Mouse (Mus musculus) thymus, adult 2 months (tissue): ENCODE results near the gene Gpc1.

Experiments
- CTCF ChIP-seq: fragments of 200-500 bp; IDR thresholded peaks from 2 replicates; pipeline ENCODE4 v1.5.1; 2012; ENCODE audit warnings: mild to moderate bottlenecking, control low read depth, low read length, moderate library complexity, borderline replicate concordance; ENCODE audit not compliant: control insufficient read depth, poor library complexity, insufficient read depth; ENCODE audit errors: extremely low read depth
- POLR2A ChIP-seq: fragments of 200-500 bp; IDR thresholded peaks from 2 replicates; pipeline ENCODE4 v1.6.1; 2012; ENCODE audit warnings: mild to moderate bottlenecking, low read length, control low read depth, moderate library complexity; ENCODE audit not compliant: control insufficient read depth, poor library complexity, insufficient read depth; ENCODE audit errors: extremely low read depth

DNA sequence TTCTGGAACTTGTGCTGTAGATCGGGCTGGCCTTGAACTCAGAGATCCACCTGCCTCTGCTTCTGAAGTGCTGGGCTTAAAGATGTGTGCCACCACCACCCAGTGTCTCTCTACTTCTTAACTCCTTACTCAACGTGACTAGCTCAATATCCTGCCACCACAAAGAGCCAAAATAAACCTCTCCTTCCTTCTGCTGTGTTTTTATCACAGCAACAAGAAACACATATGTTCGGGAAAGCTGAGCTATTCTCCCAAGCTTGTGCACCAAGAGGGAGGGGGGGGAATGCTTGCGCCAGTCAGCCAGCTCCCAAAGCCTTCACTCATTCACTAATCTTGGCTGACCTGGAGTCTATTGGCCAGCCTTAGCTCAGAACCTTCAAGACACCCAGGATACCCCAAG lies 49.6 kb upstream of the Gpc1 start:
- TF ChIP-seq CTCF (no peak), POLR2A (no peak)
